16 mouse cellular contexts compared by ENCODE assay signal in the genomic region with DNA sequence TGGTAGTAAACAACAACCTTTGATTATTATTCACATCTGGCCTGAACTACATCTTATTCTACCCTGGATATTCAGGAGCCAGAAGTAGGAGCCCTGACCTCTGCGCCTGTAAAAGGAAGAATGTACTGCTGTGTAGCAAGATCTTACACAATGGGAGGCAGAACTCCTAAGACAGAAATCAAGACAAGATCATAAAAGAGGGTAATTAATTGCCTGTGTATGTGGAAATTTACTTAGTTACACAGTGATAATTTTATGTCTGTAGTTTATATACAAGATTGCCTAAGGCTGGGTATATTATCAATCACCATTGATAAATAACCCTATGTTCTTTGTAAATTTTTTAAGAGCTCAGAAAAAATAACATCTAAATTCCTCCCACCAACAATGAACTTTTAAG.
"Had no signal": no experiment of that assay in that cellular context is flagged by ENCODE, and none has a peak within 500 bp of the region (broad histone marks: within the 10 kb centered on the region; RNA-seq: fewer than 3 reads in every experiment).

No protein-coding gene starts in this region.

- H3K36me3 ChIP-seq: lung, embryonic 15.5 days; midbrain, embryonic 13.5 days; midbrain, embryonic 15.5 days; neural tube, embryonic 12.5 days; stomach, embryonic 15.5 days had no signal

- ATAC-seq: liver, postnatal 0 days; midbrain, embryonic 13.5 days; midbrain, embryonic 15.5 days had no signal

- DNase-seq: liver, postnatal 0 days; lung, adult 2 months; lung, postnatal 10 days; right cerebral cortex, postnatal 14 days; thymus, adult 2 months; thymus, postnatal 25 days; thymus, postnatal 4 days had no signal

- H3K9ac ChIP-seq: liver, postnatal 0 days; lung, embryonic 15.5 days; midbrain, embryonic 13.5 days; midbrain, embryonic 15.5 days; neural tube, embryonic 12.5 days; stomach, embryonic 15.5 days had no signal

- H3K4me3 ChIP-seq: lung, embryonic 15.5 days; megakaryocyte, embryonic 14.5 days; midbrain, embryonic 13.5 days; midbrain, embryonic 15.5 days; neural tube, embryonic 12.5 days; stomach, embryonic 15.5 days had no signal

- H3K27ac ChIP-seq: lung, embryonic 15.5 days; macrophage; midbrain, embryonic 13.5 days; midbrain, embryonic 15.5 days; neural tube, embryonic 12.5 days; stomach, embryonic 15.5 days; stomach, postnatal 0 days had no signal

- H3K9me3 ChIP-seq: lung, embryonic 15.5 days; megakaryocyte, embryonic 14.5 days; midbrain, embryonic 13.5 days; midbrain, embryonic 15.5 days; neural tube, embryonic 12.5 days; stomach, embryonic 15.5 days had no signal

- H3K4me1 ChIP-seq: midbrain, embryonic 13.5 days; midbrain, embryonic 15.5 days; neural tube, embryonic 12.5 days; stomach, embryonic 15.5 days had no signal

- H3K27me3 ChIP-seq: lung, embryonic 15.5 days; megakaryocyte, embryonic 14.5 days; midbrain, embryonic 13.5 days; midbrain, embryonic 15.5 days; neural tube, embryonic 12.5 days; stomach, embryonic 15.5 days had no signal

- H3K4me2 ChIP-seq: lung, embryonic 15.5 days; midbrain, embryonic 11.5 days; midbrain, embryonic 13.5 days; midbrain, embryonic 15.5 days; neural tube, embryonic 12.5 days; stomach, embryonic 15.5 days had no signal
